Mouse (Mus musculus): ENCODE results near the gene Marcks.
"Not testable (repeated sequence)": the region's sequence is repeated elsewhere in the genome, so short reads cannot be mapped to it uniquely, and the experiment has no call there.

DNA sequence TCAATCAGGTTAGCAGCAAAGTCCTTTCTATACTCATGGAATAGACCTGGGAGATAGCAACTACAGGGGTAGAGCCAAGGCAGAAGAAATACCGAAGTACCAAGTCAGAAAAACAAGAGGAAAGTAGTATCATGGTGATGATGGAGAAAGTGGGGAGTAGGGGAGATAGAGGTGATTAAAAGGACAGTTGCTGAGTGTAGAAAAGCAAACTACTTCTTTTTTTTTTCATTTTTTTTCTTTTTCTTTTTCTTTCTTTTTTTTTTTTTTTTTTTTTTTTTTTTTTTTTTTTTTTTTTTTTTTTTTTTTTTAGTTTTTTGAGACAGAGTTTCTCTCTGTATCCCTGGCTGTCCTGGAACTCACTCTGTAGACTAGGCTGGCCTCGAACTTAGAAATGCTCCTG, 54.6 kb downstream of the Marcks start:
- TF ChIP-seq CTCF (IDR thresholded peaks at IDR 0.05; ENCODE audit: borderline replicate concordance, insufficient read depth, low read length); POLR2A (IDR thresholded peaks at IDR 0.05; ENCODE audit: low read depth, low read length): not testable (repeated sequence)

All from embryonic fibroblast, embryonic 13.5 days (primary cell).